Mouse (Mus musculus): ENCODE measurements around the gene Lrrtm3.

Lrrtm3 gene

DNA sequence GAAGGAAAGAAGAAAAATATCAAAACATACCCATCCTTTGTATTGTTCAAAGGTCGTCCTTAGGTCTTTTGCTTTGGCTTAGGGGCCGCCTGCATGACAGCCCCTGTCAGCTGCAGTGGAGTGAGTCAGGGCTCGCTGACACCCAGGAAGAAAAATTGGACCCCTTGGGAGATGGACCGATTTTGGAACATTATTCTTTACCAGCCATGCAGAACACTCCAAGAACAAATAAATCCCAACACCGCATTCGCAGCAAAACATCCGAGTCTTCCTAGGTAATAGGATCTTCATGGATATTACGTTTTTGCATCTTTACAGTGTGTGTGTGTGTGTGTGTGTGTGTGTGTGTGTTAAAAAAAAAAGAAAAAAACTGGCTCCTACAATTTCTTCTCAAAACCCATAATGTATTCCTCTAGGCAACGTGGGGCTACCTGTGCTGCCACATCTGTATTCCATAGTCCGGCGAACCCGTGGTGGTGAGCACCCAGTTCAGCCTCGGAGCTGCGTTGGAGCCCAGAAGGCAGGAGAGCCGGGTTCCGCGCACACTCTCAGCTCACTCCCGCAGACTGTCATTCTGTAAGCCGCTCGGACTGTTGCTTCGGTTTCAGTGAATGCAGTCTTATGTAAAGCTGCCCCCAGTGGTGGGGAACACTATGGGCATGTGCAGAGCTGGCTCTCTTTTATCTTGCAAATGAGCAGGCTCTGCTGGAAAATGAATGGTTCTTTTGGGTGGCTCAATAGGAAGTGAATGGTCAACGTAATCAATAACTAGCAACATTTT, at the start of gene Lrrtm3:
Gene Lrrtm3, minus strand, starts transcription at position 598 of the 781 bp plus-strand sequence.
- DNase-seq (ENCODE audit: low spot score), result peak; percentile 92

GRCm38 (mm10) chr10:64135481-64135880, 45.4 kb upstream of the Lrrtm3 start:
- peak; percentile 15 for DNase-seq (ENCODE audit: low spot score)

DNA sequence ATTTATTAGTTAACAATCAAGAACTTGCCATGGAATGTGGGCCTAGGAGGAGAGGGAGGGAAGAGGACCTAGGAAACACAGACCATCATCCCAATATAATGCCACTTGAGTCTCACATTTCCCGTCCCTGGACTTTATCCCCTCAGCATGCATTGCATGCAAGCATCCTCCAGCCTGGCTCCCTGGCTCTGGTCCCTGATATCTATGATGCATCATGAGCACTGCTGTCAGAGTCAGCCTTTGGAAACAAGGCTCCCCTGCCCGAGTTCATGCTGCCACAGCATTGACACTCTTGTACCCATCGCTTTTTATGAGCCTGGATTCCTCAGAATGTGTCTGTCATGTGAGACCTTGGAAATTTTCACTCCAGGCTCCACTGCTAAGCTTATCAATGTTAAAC, 43.4 kb upstream of the Lrrtm3 start:
- no peak for DNase-seq (ENCODE audit: low spot score)

GRCm38 (mm10) chr10:64130397-64131150, 40.5 kb upstream of the Lrrtm3 start:
- no peak for DNase-seq (ENCODE audit: low spot score)

DNA sequence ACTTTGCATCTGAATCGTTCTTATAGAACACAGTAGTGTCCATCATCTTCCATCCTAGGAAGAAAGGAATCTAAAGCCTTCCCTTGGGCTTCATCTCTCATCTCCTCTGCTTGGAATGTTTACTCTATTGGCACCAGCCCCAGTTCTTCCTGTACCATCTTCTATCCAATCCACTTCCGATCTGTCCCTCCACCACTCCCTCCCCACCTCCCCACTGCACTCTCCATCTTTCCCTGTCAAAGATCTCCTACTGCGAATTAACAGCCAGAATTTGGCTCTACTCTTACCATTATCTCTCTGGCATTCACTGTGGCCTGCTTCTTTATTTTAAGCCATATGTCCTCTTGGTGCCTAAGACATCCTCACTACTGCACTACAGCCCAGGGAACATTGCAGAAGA, 28.8 kb upstream of the Lrrtm3 start:
- DNase-seq (ENCODE audit: low spot score), result no peak

GRCm38 (mm10) chr10:64115246-64115645, 25.2 kb upstream of the Lrrtm3 start:
- DNase-seq (ENCODE audit: low spot score), result no peak

DNA sequence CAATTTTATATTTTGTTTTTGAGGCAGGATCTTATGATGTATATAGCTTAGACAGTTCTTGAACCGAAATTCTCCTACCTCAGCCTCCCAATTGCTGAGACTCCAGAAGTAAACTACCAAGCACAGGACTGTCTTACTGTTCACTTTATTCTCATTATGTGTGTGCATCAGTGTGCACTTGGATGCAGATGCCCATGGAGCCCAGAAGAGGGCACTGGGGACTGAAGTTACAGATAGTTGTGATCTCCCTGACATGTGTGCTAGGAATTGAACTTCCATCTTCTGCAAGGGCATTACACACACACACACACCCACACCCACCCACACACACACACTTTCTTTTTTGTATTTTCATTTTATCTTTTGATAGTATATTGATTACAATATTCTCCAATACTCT, 6.5 kb upstream of the Lrrtm3 start:
- no peak for DNase-seq (ENCODE audit: low spot score)

GRCm38 (mm10) chr10:64088774-64089460, 1.2 kb downstream of the Lrrtm3 start:
- DNase-seq (ENCODE audit: low spot score), result peak; percentile 42

GRCm38 (mm10) chr10:64087936-64088773, 1.9 kb downstream of the Lrrtm3 start:
- DNase-seq (ENCODE audit: low spot score), result peak; percentile 47

- peak; percentile 46 for DNase-seq (ENCODE audit: low spot score)
Observed at GRCm38 (mm10) chr10:64087521-64087920, 2.6 kb downstream of the Lrrtm3 start.

DNA sequence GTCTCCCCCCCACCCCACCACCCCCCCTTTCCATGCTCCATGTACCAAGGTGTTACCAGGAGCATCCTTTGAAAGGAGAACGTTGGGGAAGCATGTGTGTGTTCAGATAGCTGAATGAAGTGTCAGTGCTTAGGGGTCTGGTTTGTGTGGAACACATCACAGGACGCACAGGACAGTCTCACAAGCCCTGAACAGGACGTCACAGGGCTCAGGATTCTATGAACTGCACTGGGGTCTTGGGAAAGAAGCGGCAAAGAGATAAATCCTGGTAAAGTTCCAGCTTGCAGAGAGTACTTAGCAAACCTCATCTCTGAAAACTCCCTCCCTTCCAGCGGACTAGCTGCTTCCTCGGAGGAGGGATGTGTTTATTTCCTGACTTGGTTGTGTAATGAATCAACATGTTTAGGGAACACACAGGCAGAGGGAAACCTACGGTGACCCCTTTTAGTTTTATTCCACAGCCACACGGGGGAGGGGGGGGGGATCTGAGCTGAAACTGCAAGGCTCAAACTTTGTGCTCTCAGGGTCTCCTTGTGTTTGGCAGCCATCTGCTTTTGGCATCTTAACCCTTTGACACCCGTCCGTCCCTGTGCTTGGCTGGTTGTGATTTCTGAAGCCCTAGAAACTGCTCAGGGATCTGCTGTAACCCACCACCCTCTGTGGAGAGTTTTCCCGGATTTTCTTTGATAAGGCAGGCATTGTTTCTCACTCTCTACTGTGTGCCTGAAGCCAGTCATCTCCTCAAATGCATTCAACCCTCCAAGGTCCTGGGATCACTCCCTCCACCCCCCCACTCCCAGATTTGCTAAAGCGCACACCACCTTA, 3.3 kb downstream of the Lrrtm3 start:
- peak; percentile 62 for DNase-seq (ENCODE audit: low spot score)

GRCm38 (mm10) chr10:64086183-64086566, 3.9 kb downstream of the Lrrtm3 start:
- no peak for DNase-seq (ENCODE audit: low spot score)

DNA sequence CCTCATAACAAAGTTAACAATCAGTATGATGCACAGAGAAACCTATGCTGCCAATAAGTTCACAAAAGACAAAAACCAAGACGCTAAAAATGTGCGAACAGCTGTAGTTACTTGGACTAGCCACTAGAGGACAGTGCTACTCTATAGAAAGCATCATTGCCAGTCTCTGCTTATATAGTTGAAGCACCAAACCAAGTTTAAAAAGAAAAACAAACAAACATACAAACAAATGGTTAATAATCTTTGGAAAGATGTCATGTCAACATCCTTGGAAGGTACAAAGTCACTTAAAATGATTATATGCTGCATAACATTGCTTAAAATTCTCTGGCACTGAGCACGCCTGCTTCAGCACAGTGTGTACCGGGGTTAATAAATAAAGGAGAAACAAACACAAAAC, 5.6 kb downstream of the Lrrtm3 start:
- peak; percentile 78 for DNase-seq (ENCODE audit: low spot score)

DNA sequence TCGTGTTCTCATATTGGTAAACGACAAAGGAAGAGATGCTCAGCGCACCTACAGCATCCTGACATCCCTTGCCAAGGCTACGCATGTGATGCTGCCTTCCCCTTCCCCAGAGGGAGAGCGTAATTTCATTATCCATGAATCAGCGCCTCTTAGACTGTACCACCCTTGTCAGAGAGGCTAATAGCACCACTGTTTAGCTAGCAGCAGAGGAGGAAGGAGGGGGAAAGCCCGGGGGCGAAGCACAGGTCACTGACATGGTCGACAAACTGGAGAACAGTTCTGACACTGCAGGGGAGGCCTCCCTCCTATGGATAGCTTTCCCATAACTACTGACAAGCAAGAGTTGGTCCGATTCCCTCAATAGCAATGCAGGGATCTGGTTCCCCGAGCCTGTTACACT, 6.3 kb downstream of the Lrrtm3 start:
- DNase-seq (ENCODE audit: low spot score), result no peak

DNA sequence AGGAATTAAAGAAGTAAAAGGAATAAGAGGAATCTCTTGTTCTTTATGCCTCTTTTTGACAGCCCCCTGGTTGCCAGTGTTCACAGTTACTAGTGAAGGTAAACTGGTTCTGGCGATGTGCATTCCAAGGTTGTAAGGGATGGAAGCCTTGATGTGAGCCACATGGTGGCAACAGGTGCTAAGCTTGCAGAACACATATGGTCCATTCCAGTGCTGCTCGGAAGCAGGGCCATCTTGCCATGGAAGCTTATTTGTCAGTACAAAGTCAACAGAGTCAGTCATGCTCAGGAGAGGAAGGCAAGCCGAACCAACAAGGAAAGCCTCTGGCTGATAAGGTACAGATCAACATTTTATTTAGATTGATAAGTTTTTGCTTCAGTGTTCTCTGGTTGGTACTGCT, 7.7 kb downstream of the Lrrtm3 start:
- DNase-seq (ENCODE audit: low spot score), result no peak

GRCm38 (mm10) chr10:64076410-64077052, 13.5 kb downstream of the Lrrtm3 start:
- no peak for DNase-seq (ENCODE audit: low spot score)

- no peak for DNase-seq (ENCODE audit: low spot score)
Observed at GRCm38 (mm10) chr10:64075944-64076343, 14.1 kb downstream of the Lrrtm3 start.

DNA sequence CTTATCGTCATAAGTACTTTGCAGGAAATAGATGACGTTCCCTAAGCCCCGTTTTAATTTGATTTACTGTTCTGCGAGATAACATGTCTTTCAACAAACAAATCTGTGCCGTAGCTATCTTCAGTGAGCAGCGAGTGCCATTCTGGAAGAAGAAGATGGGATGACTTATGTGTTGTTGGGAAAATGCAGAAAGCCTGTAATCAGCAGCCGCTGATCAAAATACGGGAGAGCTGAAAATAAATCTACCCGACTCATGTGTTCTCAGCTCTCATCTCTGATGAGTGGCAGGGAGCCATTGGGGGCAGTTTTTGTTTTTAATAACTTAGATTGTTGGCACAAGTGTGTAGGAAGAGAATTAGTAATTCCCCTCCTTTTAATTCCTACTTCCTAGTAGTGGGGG, 26.4 kb downstream of the Lrrtm3 start:
- no peak for DNase-seq (ENCODE audit: low spot score)

DNA sequence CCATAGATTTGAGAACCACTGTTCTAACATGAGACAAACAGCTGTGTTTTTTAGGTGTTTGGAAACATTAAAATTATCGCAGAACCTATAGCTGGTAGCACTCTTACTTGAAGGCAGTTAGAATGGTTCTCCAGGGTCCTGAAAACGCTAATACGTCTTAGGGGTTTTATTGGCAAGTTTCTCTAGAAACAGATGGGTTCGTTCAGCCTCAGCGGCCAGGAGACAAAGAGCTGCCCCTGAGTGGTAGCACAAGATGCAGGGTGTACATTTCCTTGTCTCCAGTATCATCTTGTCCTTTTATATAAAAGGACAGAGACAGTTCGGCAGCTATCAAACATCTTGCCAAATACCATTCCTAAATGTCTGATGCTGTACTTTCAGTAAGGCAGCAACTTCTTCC, 40.1 kb downstream of the Lrrtm3 start:
- no peak for DNase-seq (ENCODE audit: low spot score)

GRCm38 (mm10) chr10:64049151-64049550, 40.9 kb downstream of the Lrrtm3 start:
- DNase-seq (ENCODE audit: low spot score), result no peak

GRCm38 (mm10) chr10:64041892-64042291, 48.2 kb downstream of the Lrrtm3 start:
- DNase-seq (ENCODE audit: low spot score), result no peak
